In genomic region chr11:101086323-101086674, GRCm38 (mm10) we compare ENCODE assay signal across 8 mouse cellular contexts. TPM values are rescaled to one million over a fixed set of nuclear protein-coding genes. Genes with fewer than 3 reads are reported as not detected.
DNase-seq lines count a peak whose midpoint lies in the region; ATAC-seq and TF ChIP-seq lines count a peak whose summit lies in the region.

No protein-coding gene starts in this region.

- TF ChIP-seq RAD21 in CH12.LX (IDR thresholded peaks at IDR 0.05; ENCODE audit: low read depth, low read length): no peak

- TF ChIP-seq POLR2A in CH12.LX (IDR thresholded peaks at IDR 0.05; ENCODE audit: low read depth, low read length): no peak

- peak overlapping the region; percentile 18 for H3K27ac ChIP-seq in CH12.LX (ENCODE audit: insufficient read depth, low read depth)
- peak overlapping the region; percentile 86; the same call in 1 of the 2 replicates for H3K27ac ChIP-seq in forebrain, postnatal 0 days (ENCODE audit: low read depth, low read length)
- peak overlapping the region; percentile 83 for H3K27ac ChIP-seq in liver, embryonic 12.5 days

- dilution Hi-C loops in CH12.LX (cut with MboI; ENCODE audit: extremely low pct_ligation_motif_present, extremely low pct_unique_long_range_greater_than_20kb, low sequenced_read_pairs): no loop called here

- peak overlapping the region; percentile 49 to 79 (median 68) for H3K4me3 ChIP-seq in CH12.LX (replicated peaks in 1 of 3; ENCODE audit: low read depth in 2 of 3, low read length in 2 of 3, poor library complexity in 1 of 3)
- no peak overlapping the region; the same call in 1 of the 2 replicates for H3K4me3 ChIP-seq in forebrain, postnatal 0 days (ENCODE audit: low read depth, low read length)
- peak overlapping the region; percentile 80 for H3K4me3 ChIP-seq in liver, embryonic 12.5 days

- in situ Hi-C loops in CH12.LX (cut with MboI; ENCODE audit: low pct_ligation_motif_present, low pct_unique_long_range_greater_than_20kb, low sequenced_read_pairs): loop anchor here (10.0 kb wide), 1 partner anchor 219 kb away; the partner anchor contains the start of gene Becn1

- TF ChIP-seq CTCF in CH12.LX (conservative IDR thresholded peaks at IDR 0.05 in 1 of 2, IDR thresholded peaks at IDR 0.05 in 1 of 2; ENCODE audit: low read depth in 2 of 2, low read length in 2 of 2): no peak
- TF ChIP-seq CTCF in forebrain, postnatal 0 days (IDR thresholded peaks at IDR 0.05; ENCODE audit: low read depth): no peak

- peak overlapping the region; percentile 47 for H3K9ac ChIP-seq in CH12.LX (ENCODE audit: insufficient read depth, low read depth)
- H3K9ac ChIP-seq in forebrain, postnatal 0 days: peak overlapping the region; percentile 81; the same call in 1 of the 2 replicates
- peak overlapping the region; percentile 86 for H3K9ac ChIP-seq in liver, embryonic 12.5 days

- peaks cover under 1% of the 10 kb centered on the region for H3K27me3 ChIP-seq in CH12.LX (replicated peaks)
- H3K27me3 ChIP-seq in forebrain, postnatal 0 days (ENCODE audit: insufficient read depth, low read length): peaks cover under 1% of the 10 kb centered on the region; the same call in 1 of the 2 replicates
- H3K27me3 ChIP-seq in liver, embryonic 12.5 days (replicated peaks): peaks cover 5% of the 10 kb centered on the region

- H3K4me2 ChIP-seq in CH12.LX (ENCODE audit: insufficient read depth, low read depth, poor library complexity, severe bottlenecking): peak overlapping the region; percentile 53
- H3K4me2 ChIP-seq in forebrain, postnatal 0 days (ENCODE audit: low read depth): peak overlapping the region; percentile 94; the same call in 1 of the 2 replicates
- peak overlapping the region; percentile 94 for H3K4me2 ChIP-seq in liver, embryonic 12.5 days

- DNase-seq in adrenal gland, postnatal 10 days: peak; percentile 50
- DNase-seq in adrenal gland, postnatal 4 days (ENCODE audit: low spot score in 2 of 2): no peak
- DNase-seq in CH12.LX (ENCODE audit: extremely low read depth) (no peak), MN1 (ENCODE audit: low spot score) (no peak)
- no peak for DNase-seq in forebrain, postnatal 0 days
- no peak for DNase-seq in ovary, postnatal 14 days (ENCODE audit: low spot score)
- DNase-seq in gastrocnemius, postnatal 10 days: no peak

- H3K79me2 ChIP-seq in CH12.LX (replicated peaks; ENCODE audit: control insufficient read depth, extremely low read depth, insufficient read depth, poor library complexity, severe bottlenecking): peaks cover 22% of the 10 kb centered on the region; the same call in 1 of the 2 replicates

- ATAC-seq in forebrain, postnatal 0 days: no peak
- no peak for ATAC-seq in liver, embryonic 12.5 days

- WGBS in forebrain, postnatal 0 days: 73% methylated on average over 6 of the region's 6 CpGs
- 82% methylated on average over 6 of the region's 6 CpGs for WGBS in liver, embryonic 12.5 days (ENCODE audit: insufficient replicate concordance)

- H3K36me3 ChIP-seq in CH12.LX (replicated peaks in 1 of 2; ENCODE audit: control insufficient read depth in 1 of 2, insufficient read depth in 1 of 2, low read length in 1 of 2): peaks cover 38 to 63% of the 10 kb centered on the region in 2 experiments
- peaks cover 43% of the 10 kb centered on the region for H3K36me3 ChIP-seq in forebrain, postnatal 0 days (ENCODE audit: insufficient read depth)
- H3K36me3 ChIP-seq in liver, embryonic 12.5 days: peaks cover 47% of the 10 kb centered on the region

- no peaks in the 10 kb centered on the region for H3K9me3 ChIP-seq in CH12.LX (replicated peaks; ENCODE audit: low read length)
- H3K9me3 ChIP-seq in forebrain, postnatal 0 days (ENCODE audit: low read length): no peaks in the 10 kb centered on the region
- H3K9me3 ChIP-seq in liver, embryonic 12.5 days (replicated peaks): no peaks in the 10 kb centered on the region

- peaks cover 26 to 64% of the 10 kb centered on the region in 2 experiments for H3K4me1 ChIP-seq in CH12.LX (ENCODE audit: control insufficient read depth in 1 of 2, insufficient read depth in 2 of 2)
- H3K4me1 ChIP-seq in forebrain, postnatal 0 days (ENCODE audit: insufficient read depth): peaks cover 12% of the 10 kb centered on the region
- peaks cover 64% of the 10 kb centered on the region for H3K4me1 ChIP-seq in liver, embryonic 12.5 days

- no peak for TF ChIP-seq EP300 in CH12.LX (IDR thresholded peaks at IDR 0.05; ENCODE audit: low read length)

TF ChIP-seq in CH12.LX, 34 proteins besides CTCF, POLR2A, EP300 and RAD21:
- no peak for TF ChIP-seq HCFC1 (IDR thresholded peaks at IDR 0.05; ENCODE audit: low read depth, low read length)

RNA-seq across cellular contexts. Expression of gene Mlx, which starts 0.8 kb away (rescaled TPM):
- 10 to 100 TPM; 32.9 to 35.0 TPM for total RNA-seq in adrenal gland, postnatal 10 days (2021)
- 10 to 100 TPM; 27.3 to 27.5 TPM for total RNA-seq in adrenal gland, postnatal 4 days (2021)
- 45.2 and 63.0 TPM in 2 replicates for total RNA-seq in CH12.LX (2012; rRNA removed)
- total RNA-seq in CH12.LX (2014; rRNA removed): 93.1 and 116 TPM in 2 replicates
- polyA plus RNA-seq in CH12.LX (2012; ENCODE audit: insufficient read length, low read depth): 43.3 and 51.5 TPM in 2 replicates
- total RNA-seq in forebrain, postnatal 0 days (2014; rRNA removed): 68.0 and 76.5 TPM in 2 replicates
- 78.0 and 82.4 TPM in 2 replicates for polyA plus RNA-seq in forebrain, postnatal 0 days (2015; fragmentation: Nextera tagmentation; extraction: Ambion mirVana)
- polyA plus RNA-seq in liver, embryonic 12.5 days (2016; fragmentation: Nextera tagmentation; extraction: Ambion mirVana): 34.9 and 35.7 TPM in 2 replicates
- total RNA-seq in gastrocnemius, postnatal 10 days (2021): 10 to 100 TPM; 10.7 to 12.2 TPM

RNA-seq across cellular contexts. Expression of gene Coasy, which starts 3.9 kb away (rescaled TPM):
- total RNA-seq in adrenal gland, postnatal 10 days (2021): 100 to 1,000 TPM in 1 of 2 experiments, 10 to 100 TPM in 1; 98.0 to 102 TPM
- total RNA-seq in adrenal gland, postnatal 4 days (2021): 10 to 100 TPM; 59.8 to 65.6 TPM
- total RNA-seq in CH12.LX (2012; rRNA removed) (74.9 and 78.9 TPM in 2 replicates), CH12.LX (2014; rRNA removed) (60.4 and 66.1 TPM in 2 replicates)
- polyA plus RNA-seq in CH12.LX (2012; ENCODE audit: insufficient read length, low read depth): 56.6 and 63.4 TPM in 2 replicates
- 39.3 and 40.7 TPM in 2 replicates for total RNA-seq in forebrain, postnatal 0 days (2014; rRNA removed)
- polyA plus RNA-seq in forebrain, postnatal 0 days (2015; fragmentation: Nextera tagmentation; extraction: Ambion mirVana): 39.8 and 40.2 TPM in 2 replicates
- polyA plus RNA-seq in liver, embryonic 12.5 days (2016; fragmentation: Nextera tagmentation; extraction: Ambion mirVana): 26.4 and 28.5 TPM in 2 replicates
- total RNA-seq in gastrocnemius, postnatal 10 days (2021): 10 to 100 TPM; 10.7 to 11.7 TPM

RNA-seq across cellular contexts. Expression of gene Hsd17b1, which starts 8.1 kb away (rescaled TPM):
- under 1 TPM; 0.45 to 0.67 TPM for total RNA-seq in adrenal gland, postnatal 10 days (2021)
- under 1 TPM; 0.50 to 0.62 TPM for total RNA-seq in adrenal gland, postnatal 4 days (2021)
- total RNA-seq in CH12.LX (2012; rRNA removed): 0.29 and 0.81 TPM in 2 replicates
- not detected in 2 replicates for total RNA-seq in CH12.LX (2014; rRNA removed)
- 0.17 TPM in 1 of 2 replicates, not detected in the other for polyA plus RNA-seq in CH12.LX (2012; ENCODE audit: insufficient read length, low read depth)
- total RNA-seq in forebrain, postnatal 0 days (2014; rRNA removed): 0.23 and 0.71 TPM in 2 replicates
- polyA plus RNA-seq in forebrain, postnatal 0 days (2015; fragmentation: Nextera tagmentation; extraction: Ambion mirVana): not detected in 2 replicates
- polyA plus RNA-seq in liver, embryonic 12.5 days (2016; fragmentation: Nextera tagmentation; extraction: Ambion mirVana): 0.08 TPM in 1 of 2 replicates, not detected in the other
- total RNA-seq in gastrocnemius, postnatal 10 days (2021): under 1 TPM; 0.23 to 0.25 TPM

RNA-seq across cellular contexts. Expression of gene Psmc3ip, which starts 8.9 kb away (rescaled TPM):
- 1 to 10 TPM; 6.6 to 7.1 TPM for total RNA-seq in adrenal gland, postnatal 10 days (2021)
- 10 to 100 TPM; 10.3 to 11.9 TPM for total RNA-seq in adrenal gland, postnatal 4 days (2021)
- total RNA-seq in CH12.LX (2012; rRNA removed): 63.7 and 106 TPM in 2 replicates
- 85.9 and 106 TPM in 2 replicates for total RNA-seq in CH12.LX (2014; rRNA removed)
- polyA plus RNA-seq in CH12.LX (2012; ENCODE audit: insufficient read length, low read depth): 89.9 and 114 TPM in 2 replicates
- 9.5 and 13.8 TPM in 2 replicates for total RNA-seq in forebrain, postnatal 0 days (2014; rRNA removed)
- 19.2 and 25.7 TPM in 2 replicates for polyA plus RNA-seq in forebrain, postnatal 0 days (2015; fragmentation: Nextera tagmentation; extraction: Ambion mirVana)
- polyA plus RNA-seq in liver, embryonic 12.5 days (2016; fragmentation: Nextera tagmentation; extraction: Ambion mirVana): 28.2 and 28.3 TPM in 2 replicates
- 1 to 10 TPM; 2.8 to 4.0 TPM for total RNA-seq in gastrocnemius, postnatal 10 days (2021)

RNA-seq across cellular contexts. Expression of gene Naglu, which starts 16.5 kb away (rescaled TPM):
- 10 to 100 TPM; 27.3 to 28.2 TPM for total RNA-seq in adrenal gland, postnatal 10 days (2021)
- total RNA-seq in adrenal gland, postnatal 4 days (2021): 10 to 100 TPM; 36.9 to 37.8 TPM
- total RNA-seq in CH12.LX (2012; rRNA removed) (23.2 and 33.3 TPM in 2 replicates), CH12.LX (2014; rRNA removed) (12.8 and 13.8 TPM in 2 replicates)
- polyA plus RNA-seq in CH12.LX (2012; ENCODE audit: insufficient read length, low read depth): 8.3 and 11.2 TPM in 2 replicates
- total RNA-seq in forebrain, postnatal 0 days (2014; rRNA removed): 11.3 and 14.9 TPM in 2 replicates
- 11.6 and 12.6 TPM in 2 replicates for polyA plus RNA-seq in forebrain, postnatal 0 days (2015; fragmentation: Nextera tagmentation; extraction: Ambion mirVana)
- 6.3 and 7.0 TPM in 2 replicates for polyA plus RNA-seq in liver, embryonic 12.5 days (2016; fragmentation: Nextera tagmentation; extraction: Ambion mirVana)
- 10 to 100 TPM in 1 of 2 experiments, 1 to 10 TPM in 1; 9.2 to 11.6 TPM for total RNA-seq in gastrocnemius, postnatal 10 days (2021)

Comparison
In these comparisons a context has a peak if more than half of its experiments do, and no peak if none do; other contexts are left out.
1. H3K27ac ChIP-seq: peak in every context shown above with its lines; median percentile 86 in forebrain, postnatal 0 days; 83 in liver, embryonic 12.5 days; 18 in CH12.LX.